Mouse (Mus musculus): ENCODE measurements at regions not wholly inside any gene's neighbourhood (a gene's known extent, or its start where the extent isn't known, plus 50 kb on each side); places are given as distances from the start of the nearest gene placed in this dataset.

GRCm38 (mm10) chr7:78049606-78050005, 688.2 kb downstream of the Ntrk3 start:
- no peak overlapping the region for H3K4me3 ChIP-seq (replicated peaks)
- ATAC-seq (replicated peaks; ENCODE audit: low FRiP score), result no peak
- H3K9me3 ChIP-seq (replicated peaks), result no peaks in the 10 kb centered on the region
- no peak overlapping the region for H3K27ac ChIP-seq
- H3K4me2 ChIP-seq, result no peak overlapping the region
- no peak overlapping the region for H3K9ac ChIP-seq
- no peaks in the 10 kb centered on the region for H3K36me3 ChIP-seq
- H3K27me3 ChIP-seq, result no peaks in the 10 kb centered on the region
- 62% methylated on average over 3 of the region's 3 CpGs for WGBS
- H3K4me1 ChIP-seq, result no peaks in the 10 kb centered on the region

DNA sequence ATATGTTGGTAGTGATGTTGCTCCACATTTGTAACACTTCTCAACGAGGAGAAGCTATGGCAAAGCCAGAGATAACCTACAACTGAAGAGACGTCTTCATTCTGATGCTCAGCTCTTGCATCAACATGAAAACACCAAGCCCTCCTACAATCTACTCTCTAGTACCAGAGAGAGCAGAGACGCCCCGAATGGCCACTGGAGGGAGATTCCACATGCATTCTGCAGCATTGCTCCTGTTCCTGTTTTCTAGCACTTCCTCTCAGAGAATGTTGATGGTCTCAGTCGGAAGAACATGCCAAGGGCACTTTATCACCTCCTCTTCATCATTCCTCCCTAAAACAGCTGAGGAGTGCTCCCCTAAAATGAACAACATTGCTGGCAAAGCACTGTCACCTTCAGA, 692.4 kb downstream of the Ntrk3 start:
- no peaks in the 10 kb centered on the region for H3K27me3 ChIP-seq
- H3K9ac ChIP-seq, result no peak overlapping the region
- no peaks in the 10 kb centered on the region for H3K4me1 ChIP-seq
- H3K4me3 ChIP-seq (replicated peaks), result no peak overlapping the region
- no peaks in the 10 kb centered on the region for H3K36me3 ChIP-seq
- H3K27ac ChIP-seq, result no peak overlapping the region
- no peak for ATAC-seq (replicated peaks; ENCODE audit: low FRiP score)
- WGBS, result 57% methylated on average over 5 of the region's 5 CpGs
- H3K9me3 ChIP-seq (replicated peaks), result no peaks in the 10 kb centered on the region
- H3K4me2 ChIP-seq, result no peak overlapping the region

- ATAC-seq (replicated peaks; ENCODE audit: low FRiP score), result no peak
- H3K27ac ChIP-seq, result no peak overlapping the region
Measured at GRCm38 (mm10) chr7:78031032-78031431, 706.8 kb downstream of the Ntrk3 start.

GRCm38 (mm10) chr7:78026992-78027615, 710.7 kb downstream of the Ntrk3 start:
- H3K9me3 ChIP-seq (replicated peaks), result no peaks in the 10 kb centered on the region
- no peak overlapping the region for H3K9ac ChIP-seq
- no peak for ATAC-seq (replicated peaks; ENCODE audit: low FRiP score)
- no peak overlapping the region for H3K4me2 ChIP-seq
- 63% methylated on average over 4 of the region's 4 CpGs for WGBS
- no peaks in the 10 kb centered on the region for H3K36me3 ChIP-seq
- no peak overlapping the region for H3K27ac ChIP-seq
- H3K4me3 ChIP-seq (replicated peaks), result no peak overlapping the region
- H3K27me3 ChIP-seq, result no peaks in the 10 kb centered on the region
- H3K4me1 ChIP-seq, result 0 out of 2 replicates have a peak, but pooled peaks cover 4% of the 10 kb centered on the region

More at GRCm38 (mm10) chr7:78031032-78031431, 706.8 kb downstream of the Ntrk3 start:
- H3K4me1 ChIP-seq, result 0 out of 2 replicates have a peak, but pooled peaks cover 4% of the 10 kb centered on the region
- WGBS, result 67% methylated on average over 2 of the region's 2 CpGs
- H3K9me3 ChIP-seq (replicated peaks), result no peaks in the 10 kb centered on the region
- no peak overlapping the region for H3K9ac ChIP-seq
- no peak overlapping the region for H3K4me2 ChIP-seq
- no peaks in the 10 kb centered on the region for H3K36me3 ChIP-seq
- H3K4me3 ChIP-seq (replicated peaks), result no peak overlapping the region
- no peaks in the 10 kb centered on the region for H3K27me3 ChIP-seq

DNA sequence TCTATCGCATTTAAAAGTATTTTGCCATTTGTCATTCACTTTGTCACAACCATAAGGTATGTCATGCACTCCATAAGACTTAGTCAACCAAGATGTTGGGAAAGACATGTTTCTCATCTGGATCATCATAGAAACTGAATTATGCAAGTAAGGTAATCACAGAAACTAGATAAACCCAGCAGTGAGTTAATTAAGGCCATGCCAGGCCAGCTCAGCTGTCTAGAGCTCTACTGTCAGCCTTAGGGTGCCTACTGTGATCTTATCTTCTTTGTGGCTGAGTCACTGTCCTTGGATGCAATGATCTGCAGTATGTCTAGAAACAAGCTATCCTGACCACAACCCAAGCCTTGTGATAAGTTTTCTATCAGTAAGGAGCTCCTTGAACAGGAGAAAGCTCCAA, 714.2 kb downstream of the Ntrk3 start:
- Histone ChIP-seq H3K9ac (no peak overlapping the region), H3K27me3 (no peaks in the 10 kb centered on the region), H3K36me3 (no peaks in the 10 kb centered on the region), H3K9me3 (replicated peaks) (no peaks in the 10 kb centered on the region), H3K4me2 (no peak overlapping the region), H3K27ac (no peak overlapping the region), H3K4me3 (replicated peaks) (no peak overlapping the region), H3K4me1 (0 out of 2 replicates have a peak, but pooled peaks cover 4% of the 10 kb centered on the region)
- no peak for ATAC-seq (replicated peaks; ENCODE audit: low FRiP score)
- whole genome bisulfite sequencing, result 90% methylated on average over 1 of the region's 1 CpGs

DNA sequence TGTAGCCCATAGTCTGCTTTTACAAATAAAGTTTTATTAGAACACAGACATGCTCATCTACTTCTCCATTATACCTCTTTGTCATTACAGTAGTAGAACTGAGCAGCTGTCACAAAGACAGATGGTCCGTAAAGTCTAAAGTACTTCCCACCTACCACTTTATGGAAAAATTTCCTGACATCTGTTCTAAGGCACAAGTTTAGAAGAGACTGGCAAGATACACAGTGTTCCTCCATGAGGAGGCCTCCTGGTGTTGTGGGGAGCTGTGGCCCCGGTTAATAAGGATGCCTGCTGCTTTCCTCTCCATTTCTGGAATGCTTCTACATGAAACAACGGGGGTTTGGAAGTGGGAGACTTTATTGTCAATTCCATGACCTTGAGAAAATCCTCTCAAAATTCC, 714.7 kb downstream of the Ntrk3 start:
- H3K36me3 ChIP-seq, result no peaks in the 10 kb centered on the region
- no peak overlapping the region for H3K9ac ChIP-seq
- no peaks in the 10 kb centered on the region for H3K27me3 ChIP-seq
- ATAC-seq (replicated peaks; ENCODE audit: low FRiP score), result no peak
- H3K4me2 ChIP-seq, result no peak overlapping the region
- H3K4me3 ChIP-seq (replicated peaks), result no peak overlapping the region
- 0 out of 2 replicates have a peak, but pooled peaks cover 4% of the 10 kb centered on the region for H3K4me1 ChIP-seq
- H3K9me3 ChIP-seq (replicated peaks), result no peaks in the 10 kb centered on the region
- 84% methylated on average over 3 of the region's 3 CpGs for WGBS
- H3K27ac ChIP-seq, result no peak overlapping the region

GRCm38 (mm10) chr7:78013631-78014030, 724.2 kb downstream of the Ntrk3 start:
- 48% methylated on average over 6 of the region's 6 CpGs for WGBS
- H3K36me3 ChIP-seq, result no peaks in the 10 kb centered on the region

DNA sequence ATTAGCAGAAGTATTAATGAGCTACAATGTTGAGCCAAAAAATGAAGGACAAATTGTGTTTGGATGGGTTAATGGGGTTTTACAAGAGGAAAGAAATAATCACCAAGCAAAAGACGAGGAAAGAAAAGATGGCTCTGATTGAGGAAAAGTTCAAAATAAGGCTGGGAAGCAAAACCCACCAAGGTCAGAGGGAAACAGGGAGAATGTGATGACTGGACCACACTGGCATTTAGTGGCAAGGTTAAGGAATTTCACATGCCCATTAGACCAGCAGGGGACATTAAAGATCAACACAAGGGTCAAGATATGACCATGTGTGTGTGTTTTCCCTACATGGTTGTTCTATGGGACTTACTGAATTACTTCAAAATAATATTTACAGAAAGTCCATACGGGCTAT, 734.7 kb downstream of the Ntrk3 start:
- ATAC-seq (replicated peaks; ENCODE audit: low FRiP score), result no peak
- Histone ChIP-seq H3K4me1 (no peaks in the 10 kb centered on the region), H3K4me2 (no peak overlapping the region), H3K4me3 (replicated peaks) (no peak overlapping the region), H3K27me3 (no peaks in the 10 kb centered on the region), H3K27ac (no peak overlapping the region), H3K9me3 (replicated peaks) (no peaks in the 10 kb centered on the region), H3K36me3 (no peaks in the 10 kb centered on the region), H3K9ac (no peak overlapping the region)
- 73% methylated on average over 2 of the region's 2 CpGs for WGBS

More at GRCm38 (mm10) chr7:78013631-78014030, 724.2 kb downstream of the Ntrk3 start:
- Histone ChIP-seq H3K27ac (no peak overlapping the region), H3K9ac (no peak overlapping the region), H3K4me2 (no peak overlapping the region), H3K27me3 (no peaks in the 10 kb centered on the region), H3K4me3 (replicated peaks) (no peak overlapping the region), H3K4me1 (no peaks in the 10 kb centered on the region), H3K9me3 (replicated peaks) (no peaks in the 10 kb centered on the region)
- ATAC-seq (replicated peaks; ENCODE audit: low FRiP score), result no peak

DNA sequence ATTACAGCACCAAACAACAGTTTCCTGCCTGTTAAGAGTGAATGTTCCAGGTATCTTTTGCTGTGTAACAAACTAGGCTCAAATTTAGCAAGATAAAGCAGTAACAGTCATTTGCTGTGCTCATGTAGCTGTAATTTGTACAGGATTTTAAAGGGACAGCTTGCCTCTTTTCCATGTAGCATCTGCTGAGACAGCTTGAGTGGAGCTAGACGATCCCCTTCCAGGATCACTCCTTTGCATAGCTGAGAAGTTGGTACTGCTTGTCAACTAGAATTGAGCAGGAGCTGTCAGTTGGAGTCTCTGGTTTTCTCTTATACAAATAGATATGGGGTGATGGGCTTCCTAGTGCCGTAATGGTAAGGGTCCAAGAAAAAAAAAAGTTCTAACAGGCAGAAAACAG, 744.0 kb downstream of the Ntrk3 start:
- H3K9me3 ChIP-seq (replicated peaks), result no peaks in the 10 kb centered on the region
- ATAC-seq (replicated peaks; ENCODE audit: low FRiP score), result no peak
- no peak overlapping the region for H3K4me3 ChIP-seq (replicated peaks)
- no peak overlapping the region for H3K9ac ChIP-seq
- WGBS, result 78% methylated on average over 2 of the region's 2 CpGs
- no peak overlapping the region for H3K27ac ChIP-seq
- no peaks in the 10 kb centered on the region for H3K27me3 ChIP-seq
- H3K4me1 ChIP-seq, result no peaks in the 10 kb centered on the region
- no peak overlapping the region for H3K4me2 ChIP-seq
- no peaks in the 10 kb centered on the region for H3K36me3 ChIP-seq

DNA sequence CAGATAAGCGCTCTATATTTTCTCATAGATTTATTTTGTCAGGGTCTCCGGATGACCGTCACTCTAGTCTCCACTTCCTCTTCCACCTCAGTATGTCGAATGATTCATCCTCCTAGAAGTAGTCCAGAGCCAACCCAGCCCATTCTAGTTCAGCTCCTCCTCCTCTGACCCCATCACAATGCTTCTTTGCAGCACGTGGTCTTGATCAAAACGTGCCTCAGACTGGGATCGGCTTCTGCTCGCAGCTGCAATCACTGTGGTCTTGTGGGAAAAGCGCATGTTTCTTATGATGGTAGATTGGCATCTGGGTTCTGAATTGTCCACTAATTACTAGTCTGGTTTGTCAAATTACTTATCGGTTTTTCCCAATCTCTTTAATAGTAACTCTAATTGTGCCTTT, 747.7 kb downstream of the Ntrk3 start:
- Histone ChIP-seq H3K4me1 (no peaks in the 10 kb centered on the region), H3K27me3 (no peaks in the 10 kb centered on the region), H3K36me3 (no peaks in the 10 kb centered on the region), H3K9me3 (replicated peaks) (no peaks in the 10 kb centered on the region), H3K9ac (no peak overlapping the region), H3K4me3 (replicated peaks) (no peak overlapping the region), H3K27ac (no peak overlapping the region), H3K4me2 (no peak overlapping the region)
- 66% methylated on average over 10 of the region's 10 CpGs for WGBS
- no peak for ATAC-seq (replicated peaks; ENCODE audit: low FRiP score)

- Histone ChIP-seq H3K4me1 (no peaks in the 10 kb centered on the region), H3K36me3 (no peaks in the 10 kb centered on the region), H3K9me3 (replicated peaks) (no peaks in the 10 kb centered on the region), H3K4me2 (no peak overlapping the region), H3K27me3 (no peaks in the 10 kb centered on the region), H3K9ac (no peak overlapping the region), H3K27ac (no peak overlapping the region), H3K4me3 (replicated peaks) (no peak overlapping the region)
- no peak for ATAC-seq (replicated peaks; ENCODE audit: low FRiP score)
- 51% methylated on average over 5 of the region's 5 CpGs for WGBS
Measured at GRCm38 (mm10) chr7:77988177-77988576, 749.6 kb downstream of the Ntrk3 start.

DNA sequence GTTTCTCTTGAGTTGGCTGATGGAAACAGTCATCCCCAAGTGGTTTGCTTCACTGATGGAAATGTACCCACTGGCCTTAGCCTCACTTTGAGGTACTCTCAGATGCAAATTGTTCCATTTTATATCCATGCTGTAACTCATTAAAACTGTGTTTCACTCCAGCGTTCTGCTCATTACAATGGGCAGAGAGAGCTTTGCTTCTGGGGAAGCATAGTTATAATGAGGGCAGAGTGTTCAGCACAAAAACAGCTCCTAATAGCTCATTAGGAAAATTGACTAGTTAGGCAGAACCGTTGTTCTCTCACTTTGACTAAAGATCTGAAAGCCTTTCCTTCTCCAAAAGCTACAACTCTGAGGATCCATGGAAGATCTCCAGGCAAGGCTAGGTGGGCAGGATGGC, 771.2 kb downstream of the Ntrk3 start:
- Histone ChIP-seq H3K4me1 (no peaks in the 10 kb centered on the region), H3K9me3 (replicated peaks) (no peaks in the 10 kb centered on the region), H3K9ac (no peak overlapping the region), H3K4me3 (replicated peaks) (no peak overlapping the region), H3K4me2 (no peak overlapping the region), H3K36me3 (no peaks in the 10 kb centered on the region), H3K27ac (no peak overlapping the region), H3K27me3 (no peaks in the 10 kb centered on the region)
- ATAC-seq (replicated peaks; ENCODE audit: low FRiP score), result no peak
- 72% methylated on average over 2 of the region's 2 CpGs for WGBS

DNA sequence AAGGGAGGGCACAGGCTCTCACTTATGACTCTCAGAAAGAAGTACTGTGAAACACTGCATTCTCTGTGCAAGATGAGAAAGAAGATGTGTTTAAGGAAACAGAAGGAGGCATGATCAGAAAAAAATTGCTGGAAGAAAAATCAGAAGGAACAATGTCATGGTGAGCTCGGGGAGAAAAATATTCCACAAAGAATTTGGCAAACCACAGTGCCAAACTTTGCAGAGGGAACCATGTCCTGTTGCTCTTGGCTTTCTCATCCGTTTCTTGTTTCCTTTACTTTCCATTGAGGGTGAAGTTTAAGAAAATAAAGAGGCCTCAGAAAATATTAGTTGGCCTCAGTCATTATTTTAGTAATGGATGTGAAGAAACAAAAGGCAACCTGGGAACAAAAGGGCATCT, 804.4 kb downstream of the Ntrk3 start:
- ATAC-seq (replicated peaks; ENCODE audit: low FRiP score), result no peak
- H3K4me3 ChIP-seq (replicated peaks), result no peak overlapping the region
- no peaks in the 10 kb centered on the region for H3K4me1 ChIP-seq
- WGBS, result 54% methylated on average over 2 of the region's 2 CpGs
- H3K36me3 ChIP-seq, result no peaks in the 10 kb centered on the region
- H3K4me2 ChIP-seq, result no peak overlapping the region
- no peaks in the 10 kb centered on the region for H3K27me3 ChIP-seq
- H3K9ac ChIP-seq, result no peak overlapping the region
- H3K27ac ChIP-seq, result no peak overlapping the region
- H3K9me3 ChIP-seq (replicated peaks), result no peaks in the 10 kb centered on the region
